Mouse (Mus musculus): Measurements from ENCODE around the gene Sirt2. TPM values are rescaled to one million over a fixed set of nuclear protein-coding genes. Genes with fewer than 3 reads are reported as not detected.

Gene Sirt2
- total and polyA plus RNA-seq, 2 experiments from 2014 or later: 49.6 to 105 TPM

DNA sequence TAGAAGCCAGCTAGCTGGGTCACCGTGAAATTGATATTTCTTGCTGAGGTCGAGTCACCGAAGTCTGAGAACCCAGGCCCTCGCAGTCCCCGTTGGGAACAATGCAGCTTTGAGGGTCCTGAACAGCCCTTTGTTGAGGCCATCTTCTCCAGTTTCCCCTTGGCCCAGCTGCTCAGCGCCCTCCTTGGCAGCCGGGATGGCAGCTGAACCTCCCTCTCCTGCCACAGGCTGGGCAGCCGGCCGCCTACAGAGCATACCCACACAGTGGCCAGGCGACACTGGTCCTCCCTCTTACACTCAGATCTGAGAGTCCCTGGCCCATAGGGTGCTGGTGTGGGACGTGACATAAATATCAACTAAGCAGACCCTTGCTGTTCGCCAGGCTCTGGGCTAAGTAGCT is 7.6 kb downstream of the Sirt2 start:
- no peaks in the 10 kb centered on the region for H3K4me1 ChIP-seq (ENCODE audit: insufficient read depth)
- no peaks in the 10 kb centered on the region for H3K27me3 ChIP-seq (ENCODE audit: insufficient read depth, low read length)
- no peak overlapping the region for H3K4me2 ChIP-seq (ENCODE audit: low read depth)
- H3K9me3 ChIP-seq (ENCODE audit: low read length): no peaks in the 10 kb centered on the region
- 71% methylated on average over 12 of the region's 12 CpGs for WGBS
- H3K36me3 ChIP-seq (ENCODE audit: insufficient read depth): peaks cover 17% of the 10 kb centered on the region
- TF ChIP-seq CTCF (IDR thresholded peaks at IDR 0.05; ENCODE audit: low read depth): no peak
- H3K4me3 ChIP-seq (ENCODE audit: low read depth, low read length): no peak overlapping the region
- DNase-seq (peak; percentile 17), ATAC-seq (peak; percentile 81)
- H3K27ac ChIP-seq (ENCODE audit: low read depth, low read length): no peak overlapping the region
- no peak overlapping the region for H3K9ac ChIP-seq

DNA sequence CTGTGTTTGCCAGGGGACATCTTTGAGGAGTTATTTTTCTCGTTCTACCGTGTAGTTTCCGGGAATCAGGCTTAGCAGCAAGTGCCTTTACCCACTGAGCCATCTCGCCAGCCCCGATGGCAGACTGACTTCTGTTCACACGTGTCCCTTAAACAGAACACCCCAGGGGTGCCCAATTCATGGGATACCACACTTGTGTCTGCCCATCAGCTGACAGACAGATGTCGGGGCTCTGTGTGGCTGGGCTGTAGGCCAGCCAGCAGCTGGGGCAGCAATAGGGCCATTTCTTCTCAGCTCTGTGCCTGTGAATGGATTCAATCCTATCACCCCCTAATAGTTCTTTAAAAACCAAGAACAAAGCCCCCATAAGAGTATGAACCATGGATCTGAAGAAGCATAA is 8.6 kb downstream of the Sirt2 start:
- Histone ChIP-seq H3K27me3 (ENCODE audit: insufficient read depth, low read length) (no peaks in the 10 kb centered on the region), H3K4me3 (ENCODE audit: low read depth, low read length) (no peak overlapping the region), H3K4me2 (ENCODE audit: low read depth) (no peak overlapping the region), H3K4me1 (ENCODE audit: insufficient read depth) (peaks cover under 1% of the 10 kb centered on the region; the same call in 1 of the 2 replicates), H3K9ac (no peak overlapping the region), H3K9me3 (ENCODE audit: low read length) (no peaks in the 10 kb centered on the region), H3K27ac (ENCODE audit: low read depth, low read length) (no peak overlapping the region), H3K36me3 (ENCODE audit: insufficient read depth) (peaks cover 17% of the 10 kb centered on the region)
- ATAC-seq: no peak
- DNase-seq: no peak
- TF ChIP-seq CTCF (IDR thresholded peaks at IDR 0.05; ENCODE audit: low read depth): no peak
- 82% methylated on average over 7 of the region's 7 CpGs for WGBS

DNA sequence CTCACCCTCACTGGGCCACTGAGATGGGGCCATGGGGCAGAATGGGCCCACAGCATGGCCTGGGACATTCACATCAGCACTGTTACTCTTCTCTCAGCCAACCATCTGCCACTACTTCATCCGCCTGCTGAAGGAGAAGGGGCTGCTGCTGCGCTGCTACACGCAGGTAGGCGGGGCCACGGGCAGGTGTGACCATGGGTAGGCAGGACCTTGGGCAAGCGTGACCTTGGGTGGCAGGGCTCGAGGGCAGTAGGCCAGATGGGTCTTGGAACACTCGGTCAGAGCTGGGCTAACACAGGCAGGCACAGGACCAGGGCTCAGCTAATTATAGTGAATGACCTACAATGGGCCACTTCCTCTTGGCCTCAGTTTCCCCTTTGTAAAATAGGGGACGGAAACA is 12.3 kb downstream of the Sirt2 start:
- DNase-seq (no peak), ATAC-seq (no peak)
- Histone ChIP-seq H3K27me3 (ENCODE audit: insufficient read depth, low read length) (no peaks in the 10 kb centered on the region), H3K4me3 (ENCODE audit: low read depth, low read length) (no peak overlapping the region), H3K27ac (ENCODE audit: low read depth, low read length) (no peak overlapping the region), H3K4me1 (ENCODE audit: insufficient read depth) (peaks cover 3% of the 10 kb centered on the region; the same call in 1 of the 2 replicates), H3K9ac (no peak overlapping the region), H3K36me3 (ENCODE audit: insufficient read depth) (peaks cover 23% of the 10 kb centered on the region), H3K9me3 (ENCODE audit: low read length) (no peaks in the 10 kb centered on the region), H3K4me2 (ENCODE audit: low read depth) (no peak overlapping the region)
- 85% methylated on average over 9 of the region's 9 CpGs for WGBS
- no peak for TF ChIP-seq CTCF (IDR thresholded peaks at IDR 0.05; ENCODE audit: low read depth)

DNA sequence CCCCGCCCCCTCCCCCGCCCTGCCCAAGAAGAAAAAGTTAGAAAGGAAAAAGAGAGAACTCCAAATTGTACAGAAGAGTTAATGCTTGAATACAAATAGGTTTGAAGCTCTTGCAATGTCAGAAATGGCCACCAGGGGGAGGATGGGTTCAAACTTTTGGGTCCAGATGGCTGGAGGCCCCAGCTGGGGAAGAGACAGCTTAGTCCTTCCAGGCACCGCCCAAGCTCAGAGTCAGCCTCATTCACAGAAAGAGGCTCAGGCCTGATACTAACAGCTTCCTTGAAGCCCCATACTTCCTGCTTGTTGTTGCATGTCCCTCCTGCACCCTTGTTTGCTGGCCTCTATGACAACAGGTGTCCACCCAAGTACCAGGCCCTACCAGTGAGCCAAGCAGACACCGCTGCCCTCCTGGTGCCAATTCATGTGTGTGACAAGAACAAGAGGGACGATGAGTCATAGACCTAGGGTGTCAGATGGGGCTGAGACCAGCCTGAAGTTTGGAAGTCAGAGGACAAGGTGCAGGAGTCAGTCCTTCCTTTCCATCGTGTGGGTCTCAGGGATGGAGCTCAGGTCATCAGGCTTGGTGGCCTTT is 13.6 kb downstream of the Sirt2 start:
- ATAC-seq (peak; percentile 90), DNase-seq (peak; percentile 90)
- Histone ChIP-seq H3K4me1 (ENCODE audit: insufficient read depth) (peaks cover 3% of the 10 kb centered on the region; the same call in 1 of the 2 replicates), H3K27me3 (ENCODE audit: insufficient read depth, low read length) (no peaks in the 10 kb centered on the region), H3K4me2 (ENCODE audit: low read depth) (no peak overlapping the region), H3K36me3 (ENCODE audit: insufficient read depth) (peaks cover 31% of the 10 kb centered on the region), H3K4me3 (ENCODE audit: low read depth, low read length) (no peak overlapping the region), H3K9ac (no peak overlapping the region), H3K27ac (ENCODE audit: low read depth, low read length) (0 out of 2 replicates have a peak overlapping the region, but pooled peaks have one; percentile 17), H3K9me3 (ENCODE audit: low read length) (no peaks in the 10 kb centered on the region)
- 47% methylated on average over 6 of the region's 6 CpGs for WGBS
- peak; percentile 81 for TF ChIP-seq CTCF (IDR thresholded peaks at IDR 0.05; ENCODE audit: low read depth)

DNA sequence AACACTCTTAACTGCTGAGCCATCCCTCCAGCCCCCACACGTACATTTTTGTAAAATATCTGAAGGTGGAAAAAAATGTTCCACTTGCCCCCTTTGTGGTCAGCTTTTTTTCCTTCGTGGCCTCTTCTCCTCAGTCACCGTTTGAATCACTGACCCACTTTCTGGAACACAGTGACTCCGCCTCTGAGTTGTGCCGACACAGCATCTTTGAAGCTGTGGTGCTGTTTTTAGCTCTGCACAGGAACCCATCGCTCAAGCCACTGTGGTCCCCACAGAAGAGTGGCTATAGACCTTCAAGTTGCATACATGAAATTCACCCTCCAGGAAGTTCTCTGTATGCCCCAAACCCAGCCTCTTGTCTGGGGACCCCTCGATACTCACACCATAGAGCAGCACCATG is 14.3 kb downstream of the Sirt2 start:
- 69% methylated on average over 7 of the region's 7 CpGs for WGBS

DNA sequence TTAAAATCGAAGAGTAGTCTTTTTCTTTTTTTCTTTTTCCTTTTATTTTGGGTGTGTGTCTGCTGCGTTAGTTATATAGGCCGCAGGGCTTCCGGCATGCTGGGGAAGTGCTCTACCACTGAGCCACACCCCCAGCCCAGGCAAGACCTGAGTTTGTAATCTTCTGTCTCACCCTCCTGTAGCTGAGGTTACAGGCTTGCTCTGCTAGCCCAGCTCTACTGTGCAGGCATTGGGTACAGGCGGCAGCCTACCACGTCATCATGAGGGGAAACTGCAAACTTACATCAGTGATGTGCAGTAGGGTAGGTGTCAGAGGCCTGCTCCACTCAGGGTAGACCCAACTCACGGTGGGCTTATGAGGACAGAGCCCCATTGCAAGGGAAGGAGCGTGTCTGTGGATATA is 14.7 kb downstream of the Sirt2 start:
- H3K9ac ChIP-seq: no peak overlapping the region
- TF ChIP-seq CTCF (IDR thresholded peaks at IDR 0.05; ENCODE audit: low read depth): no peak
- peaks cover 3% of the 10 kb centered on the region; the same call in 1 of the 2 replicates for H3K4me1 ChIP-seq (ENCODE audit: insufficient read depth)
- no peak for ATAC-seq
- H3K4me3 ChIP-seq (ENCODE audit: low read depth, low read length): no peak overlapping the region
- no peak overlapping the region for H3K4me2 ChIP-seq (ENCODE audit: low read depth)
- no peak overlapping the region for H3K27ac ChIP-seq (ENCODE audit: low read depth, low read length)
- DNase-seq: no peak
- no peaks in the 10 kb centered on the region for H3K27me3 ChIP-seq (ENCODE audit: insufficient read depth, low read length)
- 88% methylated on average over 8 of the region's 8 CpGs for WGBS
- H3K36me3 ChIP-seq (ENCODE audit: insufficient read depth): peaks cover 33% of the 10 kb centered on the region
- H3K9me3 ChIP-seq (ENCODE audit: low read length): no peaks in the 10 kb centered on the region

More for the DNA sequence above, 14.3 kb downstream of the Sirt2 start:
- no peak for TF ChIP-seq CTCF (IDR thresholded peaks at IDR 0.05; ENCODE audit: low read depth)
- Histone ChIP-seq H3K4me3 (ENCODE audit: low read depth, low read length) (no peak overlapping the region), H3K27ac (ENCODE audit: low read depth, low read length) (no peak overlapping the region), H3K4me2 (ENCODE audit: low read depth) (no peak overlapping the region), H3K4me1 (ENCODE audit: insufficient read depth) (peaks cover 3% of the 10 kb centered on the region; the same call in 1 of the 2 replicates), H3K9me3 (ENCODE audit: low read length) (no peaks in the 10 kb centered on the region), H3K36me3 (ENCODE audit: insufficient read depth) (peaks cover 30% of the 10 kb centered on the region), H3K9ac (no peak overlapping the region), H3K27me3 (ENCODE audit: insufficient read depth, low read length) (no peaks in the 10 kb centered on the region)
- no peak for DNase-seq
- ATAC-seq: no peak

DNA sequence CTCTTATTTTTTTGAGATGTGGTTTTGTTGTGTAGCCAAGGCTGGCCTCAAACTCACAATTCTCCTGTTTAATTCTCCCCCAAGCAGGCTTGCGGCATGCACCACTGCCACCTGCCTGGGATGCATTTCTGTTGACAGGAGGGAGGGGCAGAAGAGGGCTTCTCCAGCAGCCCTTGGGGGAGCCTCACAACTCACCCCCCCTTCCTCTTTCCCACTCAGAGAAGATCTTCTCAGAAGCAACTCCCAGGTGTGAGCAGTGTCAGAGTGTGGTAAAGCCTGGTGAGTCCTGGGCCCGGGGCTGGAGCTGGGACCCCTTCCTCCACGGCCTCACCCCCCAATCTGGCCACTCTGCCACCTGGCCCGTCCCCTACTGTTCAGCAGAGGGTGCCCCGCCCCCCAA is 18.6 kb downstream of the Sirt2 start:
- ATAC-seq (no peak), DNase-seq (no peak)
- TF ChIP-seq CTCF (IDR thresholded peaks at IDR 0.05; ENCODE audit: low read depth): no peak
- no peak overlapping the region for H3K9ac ChIP-seq
- WGBS: 81% methylated on average over 5 of the region's 5 CpGs
- no peak overlapping the region for H3K4me3 ChIP-seq (ENCODE audit: low read depth, low read length)
- H3K4me1 ChIP-seq (ENCODE audit: insufficient read depth): peaks cover 3% of the 10 kb centered on the region; the same call in 1 of the 2 replicates
- no peak overlapping the region for H3K4me2 ChIP-seq (ENCODE audit: low read depth)
- peaks cover 30% of the 10 kb centered on the region for H3K36me3 ChIP-seq (ENCODE audit: insufficient read depth)
- no peaks in the 10 kb centered on the region for H3K9me3 ChIP-seq (ENCODE audit: low read length)
- no peaks in the 10 kb centered on the region for H3K27me3 ChIP-seq (ENCODE audit: insufficient read depth, low read length)
- no peak overlapping the region for H3K27ac ChIP-seq (ENCODE audit: low read depth, low read length)
